Mouse (Mus musculus): ENCODE measurements around the gene Isoc2b. TPM values are rescaled to one million over a fixed set of nuclear protein-coding genes. Genes with fewer than 3 reads are reported as not detected.
A peak's percentile ranks its signal among the peaks of the same experiment; 100 is the strongest.
"Not testable (repeated sequence)": the region's sequence is repeated elsewhere in the genome, so short reads cannot be mapped to it uniquely, and the experiment has no call there.

Gene Isoc2b
- polyA plus RNA-seq, 1 experiment from 2014 or later: 3.2 TPM

DNA sequence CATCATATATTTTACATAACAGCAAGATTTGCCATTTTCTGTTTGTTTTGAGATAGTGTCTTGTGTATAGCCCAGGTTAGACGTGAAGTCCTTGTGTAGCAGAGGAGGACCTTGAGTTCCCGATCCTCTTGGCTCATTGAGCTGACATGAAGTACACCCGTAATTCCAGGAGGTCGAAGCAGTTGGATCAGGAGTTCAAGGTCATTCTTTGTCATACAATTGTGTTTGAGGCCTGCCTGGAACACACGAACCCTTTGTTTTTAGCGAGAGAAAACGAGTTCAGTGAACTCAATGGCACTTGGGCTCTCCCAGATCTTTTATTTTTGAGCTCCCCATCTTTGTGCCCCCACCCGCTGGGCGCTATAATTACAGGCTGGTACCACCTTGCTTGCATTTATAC is 32.3 kb upstream of the Isoc2b start:
- H3K4me2 ChIP-seq (ENCODE audit: low read length): no peak overlapping the region
- no peak for ATAC-seq
- H3K4me3 ChIP-seq (replicated peaks; ENCODE audit: low read length): no peak overlapping the region
- no peak overlapping the region for H3K27ac ChIP-seq (ENCODE audit: low read length)
- no peaks in the 10 kb centered on the region for H3K9me3 ChIP-seq (ENCODE audit: control insufficient read depth, low read length)
- H3K4me1 ChIP-seq (replicated peaks; ENCODE audit: control insufficient read depth, insufficient read depth, low read length): peaks cover 14% of the 10 kb centered on the region
- WGBS: 54% methylated on average over 9 of the region's 9 CpGs
- no peak overlapping the region for H3K9ac ChIP-seq (replicated peaks; ENCODE audit: low read depth, low read length)
- H3K27me3 ChIP-seq (replicated peaks; ENCODE audit: control insufficient read depth, insufficient read depth, low read length): no peaks in the 10 kb centered on the region
- H3K36me3 ChIP-seq (ENCODE audit: control insufficient read depth, insufficient read depth): no peaks in the 10 kb centered on the region

DNA sequence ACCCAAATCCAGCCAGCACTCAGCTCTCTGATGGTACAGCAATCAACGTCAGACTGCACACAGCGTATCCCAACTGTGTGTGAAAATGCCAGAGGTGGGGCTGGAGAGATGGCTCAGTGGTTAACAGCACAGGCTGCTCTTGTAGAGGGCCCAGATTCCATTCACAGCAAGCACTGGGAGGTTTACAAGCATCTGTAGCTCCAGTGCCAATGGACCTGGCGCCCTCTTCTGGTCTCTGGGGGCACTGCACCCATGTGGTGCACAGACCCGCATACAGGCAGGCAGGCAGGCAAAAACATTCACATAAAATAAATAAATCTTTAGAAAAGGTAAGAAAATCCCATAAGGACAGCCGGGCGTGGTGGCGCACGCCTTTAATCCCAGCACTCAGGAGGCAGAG is 31.1 kb upstream of the Isoc2b start:
- H3K27me3 ChIP-seq (replicated peaks; ENCODE audit: control insufficient read depth, insufficient read depth, low read length): no peaks in the 10 kb centered on the region
- H3K9me3 ChIP-seq (ENCODE audit: control insufficient read depth, low read length): no peaks in the 10 kb centered on the region
- no peak overlapping the region for H3K27ac ChIP-seq (ENCODE audit: low read length)
- no peak overlapping the region for H3K4me2 ChIP-seq (ENCODE audit: low read length)
- no peak for ATAC-seq
- WGBS: 47% methylated on average over 8 of the region's 8 CpGs
- H3K4me1 ChIP-seq (replicated peaks; ENCODE audit: control insufficient read depth, insufficient read depth, low read length): peaks cover 10% of the 10 kb centered on the region
- no peak overlapping the region for H3K4me3 ChIP-seq (replicated peaks; ENCODE audit: low read length)
- no peaks in the 10 kb centered on the region for H3K36me3 ChIP-seq (ENCODE audit: control insufficient read depth, insufficient read depth)
- H3K9ac ChIP-seq (replicated peaks; ENCODE audit: low read depth, low read length): no peak overlapping the region

DNA sequence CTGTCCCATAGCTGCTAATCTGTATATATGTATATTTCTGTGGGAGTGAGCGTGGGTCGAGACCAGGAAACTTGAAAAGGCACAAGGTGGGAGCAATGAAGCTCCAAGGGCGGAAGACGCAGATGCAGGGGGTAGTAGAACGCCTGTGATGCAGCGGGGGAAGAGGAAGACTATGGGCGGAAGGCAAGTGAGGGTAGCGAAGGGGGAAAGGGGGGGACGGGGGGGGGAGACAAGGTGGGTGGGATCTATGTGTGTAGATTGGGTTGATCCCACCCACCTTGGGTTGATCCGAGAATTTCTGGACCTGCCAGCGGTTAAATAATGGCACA is 30.4 kb upstream of the Isoc2b start:
- no peak for ATAC-seq
- no peaks in the 10 kb centered on the region for H3K27me3 ChIP-seq (replicated peaks; ENCODE audit: control insufficient read depth, insufficient read depth, low read length)
- WGBS: 20% methylated on average over 11 of the region's 11 CpGs
- no peak overlapping the region for H3K4me3 ChIP-seq (replicated peaks; ENCODE audit: low read length)
- peak overlapping the region; percentile 57 for H3K4me2 ChIP-seq (ENCODE audit: low read length)
- peaks cover 10% of the 10 kb centered on the region for H3K4me1 ChIP-seq (replicated peaks; ENCODE audit: control insufficient read depth, insufficient read depth, low read length)
- H3K36me3 ChIP-seq (ENCODE audit: control insufficient read depth, insufficient read depth): no peaks in the 10 kb centered on the region
- H3K9me3 ChIP-seq (ENCODE audit: control insufficient read depth, low read length): no peaks in the 10 kb centered on the region
- H3K27ac ChIP-seq (ENCODE audit: low read length): no peak overlapping the region
- no peak overlapping the region for H3K9ac ChIP-seq (replicated peaks; ENCODE audit: low read depth, low read length)

DNA sequence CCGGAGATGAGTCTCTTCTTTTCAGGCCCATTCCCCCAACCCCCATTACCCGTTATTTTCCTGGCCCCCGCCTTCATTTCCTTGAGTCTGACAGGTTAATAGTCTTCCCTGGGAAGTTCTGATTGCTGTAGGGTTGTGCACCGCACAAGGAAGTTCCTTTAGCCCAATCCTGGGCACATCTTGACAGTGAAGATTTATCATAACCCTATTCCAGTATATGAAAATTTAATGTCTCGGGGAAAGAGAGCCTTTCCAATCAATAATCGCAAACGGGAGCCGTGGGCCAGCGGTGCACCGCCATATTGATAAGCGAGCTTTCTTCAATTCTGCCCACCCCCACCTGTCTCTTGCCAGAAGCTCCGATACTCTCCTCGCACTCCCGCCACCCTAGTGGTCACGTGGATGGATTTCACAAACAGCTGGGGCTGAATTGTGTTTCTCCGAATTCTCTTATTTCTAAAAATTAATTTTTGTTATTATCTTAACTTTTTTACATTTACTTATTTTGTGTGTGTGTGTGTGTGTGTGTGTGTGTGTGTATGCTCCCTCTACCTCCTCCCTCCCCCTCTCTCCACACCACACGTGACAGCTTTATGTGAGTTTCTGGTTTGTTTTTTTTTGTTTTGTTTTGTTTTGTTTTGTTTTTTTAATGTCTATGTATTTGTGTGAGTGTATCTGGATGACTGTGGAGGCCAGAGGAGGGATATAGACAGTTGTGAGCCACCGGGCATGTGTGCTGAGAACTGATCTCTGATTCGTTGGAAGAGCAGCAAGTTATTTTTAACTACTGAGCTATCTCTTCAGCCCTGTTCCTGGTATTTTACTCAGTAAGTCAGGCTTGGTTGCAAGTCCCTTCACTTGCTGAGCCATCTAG is 29.8 kb upstream of the Isoc2b start:
- 10% methylated on average over 19 of the region's 19 CpGs for WGBS
- Histone ChIP-seq H3K4me2 (ENCODE audit: low read length) (peak overlapping the region; percentile 57), H3K27ac (ENCODE audit: low read length) (0 out of 2 replicates have a peak overlapping the region, but pooled peaks have one; percentile 24), H3K27me3 (replicated peaks; ENCODE audit: control insufficient read depth, insufficient read depth, low read length) (no peaks in the 10 kb centered on the region), H3K36me3 (ENCODE audit: control insufficient read depth, insufficient read depth) (no peaks in the 10 kb centered on the region), H3K4me3 (replicated peaks; ENCODE audit: low read length) (peak overlapping the region; percentile 37), H3K9ac (replicated peaks; ENCODE audit: low read depth, low read length) (peak overlapping the region; percentile 20), H3K9me3 (ENCODE audit: control insufficient read depth, low read length) (no peaks in the 10 kb centered on the region), H3K4me1 (replicated peaks; ENCODE audit: control insufficient read depth, insufficient read depth, low read length) (peaks cover 10% of the 10 kb centered on the region)
- peak; percentile 49 for ATAC-seq

DNA sequence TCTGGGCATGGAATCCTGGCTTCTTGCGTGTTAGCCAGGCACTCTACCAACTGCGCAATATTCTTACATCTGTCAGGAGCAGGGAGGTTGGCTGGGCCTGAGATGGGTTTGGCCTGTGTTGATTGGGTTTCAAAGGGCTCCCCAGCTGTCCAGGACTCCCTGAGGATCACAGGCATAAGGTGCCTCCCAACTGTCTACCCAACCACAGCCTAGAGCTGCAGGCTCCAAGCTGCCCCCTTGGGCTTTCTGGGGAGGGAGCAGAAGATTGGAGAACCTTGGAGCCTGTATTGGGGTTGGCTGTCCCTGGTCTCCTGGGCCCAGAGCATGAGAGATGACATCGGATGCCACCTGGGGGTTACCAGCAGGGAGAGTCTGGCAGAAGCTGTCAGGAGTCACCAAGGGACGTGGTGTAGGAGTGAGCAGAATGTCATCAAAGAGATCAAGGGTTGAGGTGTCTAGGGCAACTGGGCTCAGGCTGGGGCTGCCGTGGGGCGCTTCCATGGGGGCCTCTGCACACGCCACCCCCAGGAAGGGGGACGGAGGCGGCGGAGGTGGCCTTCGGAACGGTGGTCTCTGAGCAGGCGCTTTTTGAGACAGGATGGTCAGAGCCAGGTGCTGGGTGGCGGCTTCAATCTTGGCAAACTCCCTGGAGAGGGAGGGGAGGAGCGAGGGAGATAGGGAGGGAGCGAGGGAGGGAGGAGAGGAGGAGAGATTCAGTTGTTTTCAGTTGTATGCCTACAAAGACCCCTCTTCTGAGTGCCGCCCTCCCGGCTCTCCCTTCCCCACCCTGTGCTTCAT is 29.0 kb upstream of the Isoc2b start:
- peak overlapping the region; percentile 37 for H3K4me3 ChIP-seq (replicated peaks; ENCODE audit: low read length)
- H3K27me3 ChIP-seq (replicated peaks; ENCODE audit: control insufficient read depth, insufficient read depth, low read length): no peaks in the 10 kb centered on the region
- peaks cover 10% of the 10 kb centered on the region for H3K4me1 ChIP-seq (replicated peaks; ENCODE audit: control insufficient read depth, insufficient read depth, low read length)
- H3K9me3 ChIP-seq (ENCODE audit: control insufficient read depth, low read length): no peaks in the 10 kb centered on the region
- WGBS: 24% methylated on average over 16 of the region's 18 CpGs
- no peaks in the 10 kb centered on the region for H3K36me3 ChIP-seq (ENCODE audit: control insufficient read depth, insufficient read depth)
- peak; percentile 51 for ATAC-seq
- H3K9ac ChIP-seq (replicated peaks; ENCODE audit: low read depth, low read length): peak overlapping the region; percentile 20
- no peak overlapping the region; the same call in 1 of the 2 replicates for H3K27ac ChIP-seq (ENCODE audit: low read length)
- peak overlapping the region; percentile 57 for H3K4me2 ChIP-seq (ENCODE audit: low read length)

DNA sequence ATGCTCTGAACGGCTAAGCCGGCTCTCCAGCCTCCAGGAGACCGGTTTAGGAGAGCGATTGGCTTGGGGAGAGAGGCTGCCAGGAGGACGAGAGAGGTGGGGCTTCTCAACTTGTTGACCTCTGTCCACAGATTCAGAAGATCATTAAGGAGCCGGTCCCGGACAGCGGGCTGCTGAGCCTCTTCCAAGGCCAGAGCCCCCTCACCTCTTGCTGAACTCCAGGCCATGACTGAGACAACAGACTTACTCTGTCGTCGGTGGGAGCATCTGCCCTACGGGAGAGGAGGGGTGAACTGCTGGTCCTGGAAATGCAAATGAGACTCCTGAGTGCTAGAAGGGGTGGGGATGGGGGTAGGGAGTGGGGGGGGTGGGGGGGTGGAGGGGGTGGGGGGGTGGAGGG is 25.1 kb upstream of the Isoc2b start:
- Histone ChIP-seq H3K4me3 (replicated peaks; ENCODE audit: low read length) (no peak overlapping the region), H3K27me3 (replicated peaks; ENCODE audit: control insufficient read depth, insufficient read depth, low read length) (no peaks in the 10 kb centered on the region), H3K36me3 (ENCODE audit: control insufficient read depth, insufficient read depth) (no peaks in the 10 kb centered on the region), H3K4me1 (replicated peaks; ENCODE audit: control insufficient read depth, insufficient read depth, low read length) (peaks cover 10% of the 10 kb centered on the region), H3K9ac (replicated peaks; ENCODE audit: low read depth, low read length) (no peak overlapping the region), H3K27ac (ENCODE audit: low read length) (no peak overlapping the region), H3K4me2 (ENCODE audit: low read length) (no peak overlapping the region), H3K9me3 (ENCODE audit: control insufficient read depth, low read length) (no peaks in the 10 kb centered on the region)
- WGBS: 64% methylated on average over 11 of the region's 11 CpGs
- no peak for ATAC-seq

DNA sequence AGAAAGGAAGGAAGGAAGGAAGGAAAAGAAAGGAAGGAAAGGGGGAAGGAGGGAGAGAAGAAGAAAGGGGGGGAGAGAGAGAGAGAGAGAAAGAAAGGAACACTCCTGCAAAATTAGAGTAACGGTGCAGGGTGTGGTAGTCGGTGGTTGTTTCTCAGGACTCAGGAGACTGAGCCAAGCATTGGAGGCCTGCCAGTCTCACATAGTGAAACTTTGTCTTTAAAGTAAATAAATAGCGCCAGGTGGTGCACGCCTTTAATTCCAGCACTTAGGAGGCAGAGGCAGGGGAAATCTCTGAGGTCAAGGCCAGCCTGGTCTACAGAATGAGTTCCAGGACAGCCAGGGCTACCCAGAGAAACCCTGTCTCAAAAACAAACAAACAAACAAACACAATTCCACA is 16.6 kb upstream of the Isoc2b start:
- Histone ChIP-seq H3K4me2 (ENCODE audit: low read length) (no peak overlapping the region), H3K4me3 (replicated peaks; ENCODE audit: low read length) (no peak overlapping the region), H3K27ac (ENCODE audit: low read length) (no peak overlapping the region), H3K36me3 (ENCODE audit: control insufficient read depth, insufficient read depth) (no peaks in the 10 kb centered on the region), H3K27me3 (replicated peaks; ENCODE audit: control insufficient read depth, insufficient read depth, low read length) (no peaks in the 10 kb centered on the region), H3K9me3 (ENCODE audit: control insufficient read depth, low read length) (no peaks in the 10 kb centered on the region), H3K9ac (replicated peaks; ENCODE audit: low read depth, low read length) (no peak overlapping the region), H3K4me1 (replicated peaks; ENCODE audit: control insufficient read depth, insufficient read depth, low read length) (no peaks in the 10 kb centered on the region)
- no peak for ATAC-seq
- WGBS: 64% methylated on average over 4 of the region's 4 CpGs

DNA sequence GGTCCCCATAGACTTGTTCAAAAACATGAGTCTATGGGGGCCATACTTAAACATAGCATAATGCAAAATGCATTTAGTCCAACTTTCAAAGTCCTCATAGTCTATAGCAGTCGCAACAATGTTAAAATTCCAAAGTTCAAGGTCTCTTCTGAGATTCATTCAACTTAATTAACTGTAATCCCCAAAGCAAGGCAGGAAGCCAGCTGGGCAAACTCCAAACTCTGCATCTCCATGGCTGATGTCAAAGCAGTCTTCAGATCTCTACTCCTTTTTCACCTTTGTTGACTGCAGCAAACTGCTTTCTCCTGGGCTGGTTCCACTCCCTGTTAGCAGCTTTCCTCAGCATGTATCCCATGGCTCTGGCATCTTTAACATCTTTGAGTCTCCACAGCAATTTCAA is 9.0 kb upstream of the Isoc2b start:
- not testable (repeated sequence) for H3K4me3 ChIP-seq (replicated peaks; ENCODE audit: low read length); ATAC-seq; H3K9ac ChIP-seq (replicated peaks; ENCODE audit: low read depth, low read length); H3K27ac ChIP-seq (ENCODE audit: low read length); H3K36me3 ChIP-seq (ENCODE audit: control insufficient read depth, insufficient read depth); H3K4me2 ChIP-seq (ENCODE audit: low read length); H3K27me3 ChIP-seq (replicated peaks; ENCODE audit: control insufficient read depth, insufficient read depth, low read length); H3K9me3 ChIP-seq (ENCODE audit: control insufficient read depth, low read length)
- 91% methylated on average over 1 of the region's 1 CpGs for WGBS
- H3K4me1 ChIP-seq (replicated peaks; ENCODE audit: control insufficient read depth, insufficient read depth, low read length): peaks cover 12% of the 10 kb centered on the region

DNA sequence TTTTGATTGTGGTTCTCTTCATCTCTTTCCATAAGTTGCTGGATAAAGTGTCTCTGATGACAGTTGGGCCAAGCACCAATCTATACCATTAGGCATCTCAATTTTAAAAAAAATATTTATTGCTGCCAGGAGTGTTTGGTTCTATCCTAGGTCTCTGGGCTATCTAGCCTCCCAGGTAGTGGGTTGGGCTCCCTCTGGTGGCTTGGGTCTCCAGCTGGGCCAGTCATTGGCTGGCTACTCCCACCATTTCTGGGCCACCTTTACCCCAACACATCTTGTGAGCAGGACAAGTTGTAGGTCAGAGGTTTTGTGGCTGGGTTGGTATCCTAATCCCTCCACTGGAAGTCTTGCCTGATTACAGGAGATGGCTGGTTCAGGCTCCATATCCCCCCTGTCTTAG is 8.1 kb upstream of the Isoc2b start:
- no peaks in the 10 kb centered on the region for H3K9me3 ChIP-seq (ENCODE audit: control insufficient read depth, low read length)
- ATAC-seq: no peak

More for the DNA sequence above, 8.1 kb upstream of the Isoc2b start:
- Histone ChIP-seq H3K27me3 (replicated peaks; ENCODE audit: control insufficient read depth, insufficient read depth, low read length) (no peaks in the 10 kb centered on the region), H3K4me2 (ENCODE audit: low read length) (no peak overlapping the region), H3K4me1 (replicated peaks; ENCODE audit: control insufficient read depth, insufficient read depth, low read length) (peaks cover 12% of the 10 kb centered on the region), H3K4me3 (replicated peaks; ENCODE audit: low read length) (no peak overlapping the region), H3K36me3 (ENCODE audit: control insufficient read depth, insufficient read depth) (no peaks in the 10 kb centered on the region), H3K27ac (ENCODE audit: low read length) (no peak overlapping the region), H3K9ac (replicated peaks; ENCODE audit: low read depth, low read length) (no peak overlapping the region)
